Mouse (Mus musculus) heart, adult 11 months (tissue): ENCODE results near the gene Hoxd3.

ENCODE experiments used
- DNase-seq: peaks from one replicate; pipeline ENCODE4 v3.0.0; 2022

The Hoxd3 gene

GRCm38 (mm10) chr2:74679596-74679971 is 32.1 kb upstream of the Hoxd3 start:
- DNase-seq, result peak; percentile 79

- no peak for DNase-seq
Measured at GRCm38 (mm10) chr2:74679980-74680379, 31.7 kb upstream of the Hoxd3 start.

- peak; percentile 53 for DNase-seq
Measured at GRCm38 (mm10) chr2:74680561-74681398, 30.9 kb upstream of the Hoxd3 start.

- DNase-seq, result peak; percentile 89
Measured at GRCm38 (mm10) chr2:74681594-74682531, 29.9 kb upstream of the Hoxd3 start.

GRCm38 (mm10) chr2:74682796-74683195 is 28.9 kb upstream of the Hoxd3 start:
- DNase-seq, result peak; percentile 76

GRCm38 (mm10) chr2:74683471-74683951 is 28.2 kb upstream of the Hoxd3 start:
- DNase-seq, result peak; percentile 82

GRCm38 (mm10) chr2:74684106-74684505 is 27.6 kb upstream of the Hoxd3 start:
- no peak for DNase-seq

- peak; percentile 28 for DNase-seq
Measured at GRCm38 (mm10) chr2:74685059-74685603, 26.6 kb upstream of the Hoxd3 start.

- DNase-seq, result peak; percentile 82
Measured at GRCm38 (mm10) chr2:74686301-74686987, 25.3 kb upstream of the Hoxd3 start.

- peak; percentile 79 for DNase-seq
Measured at GRCm38 (mm10) chr2:74686988-74687697, 24.6 kb upstream of the Hoxd3 start.

GRCm38 (mm10) chr2:74687698-74688555 is 23.8 kb upstream of the Hoxd3 start:
- peak; percentile 87 for DNase-seq

GRCm38 (mm10) chr2:74688795-74689573 is 22.7 kb upstream of the Hoxd3 start:
- DNase-seq, result peak; percentile 73

- peak; percentile 76 for DNase-seq
Measured at GRCm38 (mm10) chr2:74689574-74690337, 22.0 kb upstream of the Hoxd3 start.

- no peak for DNase-seq
Measured at GRCm38 (mm10) chr2:74690338-74690716, 21.4 kb upstream of the Hoxd3 start.

GRCm38 (mm10) chr2:74691022-74691951 is 20.4 kb upstream of the Hoxd3 start, which contains the start of gene Hoxd10:
Gene Hoxd10 (plus strand): TSS chr2:74691924.
- DNase-seq, result peak; percentile 96

- no peak for DNase-seq
Measured at GRCm38 (mm10) chr2:74691995-74692807, 19.5 kb upstream of the Hoxd3 start.

- DNase-seq, result peak; percentile 72
Measured at GRCm38 (mm10) chr2:74692808-74693431, 18.8 kb upstream of the Hoxd3 start.
